Mouse (Mus musculus) liver, postnatal 0 days (tissue): ENCODE results near the gene Med16. TPM values are rescaled to one million over a fixed set of nuclear protein-coding genes. Genes with fewer than 3 reads are reported as not detected.

Source experiments
- ATAC-seq: fragments of 200-750 bp; cut with Nextera tagmentation; 2 replicates; pipeline ENCODE4 v1.8.0; 2017; ENCODE audit warnings: mild to moderate bottlenecking, moderate library complexity
- DNase-seq: peaks from one replicate; pipeline ENCODE4 v3.0.0-alpha.2; 2016
- H3K27ac ChIP-seq: fragments of 300-500 bp; sonication (generic); 2 replicates; pipeline ENCODE4 v1.5.1; 2014; ENCODE audit warnings: antibody characterized with exemption, moderate library complexity, mild to moderate bottlenecking, low read depth
- H3K27me3 ChIP-seq: fragments of 300-500 bp; sonication (generic); 2 replicates; pipeline ENCODE4 v1.6.1; 2014; ENCODE audit warnings: low read length, control low read depth, mixed read lengths; ENCODE audit not compliant: insufficient read depth
- H3K36me3 ChIP-seq: fragments of 300-500 bp; sonication (generic); replicated peaks from 2 replicates; pipeline ENCODE4 v1.6.1; 2014; ENCODE audit warnings: mild to moderate bottlenecking, control low read depth, low read length, moderate library complexity, mixed read lengths; ENCODE audit not compliant: insufficient read depth
- H3K4me1 ChIP-seq: fragments of 300-500 bp; sonication (generic); 2 replicates; pipeline ENCODE4 v1.6.1; 2014; ENCODE audit warnings: antibody characterized with exemption, mild to moderate bottlenecking, control low read depth; ENCODE audit not compliant: insufficient read depth
- H3K4me2 ChIP-seq: fragments of 300-500 bp; sonication (generic); 2 replicates; pipeline ENCODE4 v1.6.1; 2014; ENCODE audit warnings: low read depth, mild to moderate bottlenecking, low read length, moderate library complexity, mixed read lengths
- H3K4me3 ChIP-seq: fragments of 300-500 bp; sonication (generic); 2 replicates; pipeline ENCODE4 v1.5.1; 2014; ENCODE audit warnings: low read depth, low read length
- H3K9ac ChIP-seq: fragments of 300-500 bp; sonication (generic); replicated peaks from 2 replicates; pipeline ENCODE4 v1.6.1; 2014; ENCODE audit warnings: mild to moderate bottlenecking, moderate library complexity
- H3K9me3 ChIP-seq: fragments of 300-500 bp; sonication (generic); 2 replicates; pipeline ENCODE4 v1.6.1; 2016; ENCODE audit warnings: mild to moderate bottlenecking, control low read depth, low read length, mixed read lengths
- CTCF ChIP-seq: sonication (generic); IDR thresholded peaks from 2 replicates; pipeline ENCODE4 v1.5.1; 2016; ENCODE audit warnings: antibody characterized with exemption, low read depth
- EP300 ChIP-seq: IDR thresholded peaks from 2 replicates; pipeline ENCODE4 v1.6.1; 2016; ENCODE audit warnings: antibody characterized with exemption, low read depth, mild to moderate bottlenecking
- WGBS: fragments of 180-500 bp; shearing (Covaris S2); extraction: QIAGEN DNeasy Blood & Tissue Kit; methylation state at CpG from one replicate; pipeline ENCODE4 v1.1.7; 2014; ENCODE audit not compliant: insufficient replicate concordance; 5-methylcytosine and 5-hydroxymethylcytosine counted together
- polyA plus RNA-seq: library from polyadenylated mRNA; unstranded; fragments of >200 nt; fragmentation: Nextera tagmentation; extraction: Ambion mirVana; gene quantifications from 2 replicates; pipeline ENCODE4 v1.2.1, GENCODE M21; 2015

Med16 gene
- polyA plus RNA-seq, 1 experiment from 2014 or later: 14.3 TPM

DNA sequence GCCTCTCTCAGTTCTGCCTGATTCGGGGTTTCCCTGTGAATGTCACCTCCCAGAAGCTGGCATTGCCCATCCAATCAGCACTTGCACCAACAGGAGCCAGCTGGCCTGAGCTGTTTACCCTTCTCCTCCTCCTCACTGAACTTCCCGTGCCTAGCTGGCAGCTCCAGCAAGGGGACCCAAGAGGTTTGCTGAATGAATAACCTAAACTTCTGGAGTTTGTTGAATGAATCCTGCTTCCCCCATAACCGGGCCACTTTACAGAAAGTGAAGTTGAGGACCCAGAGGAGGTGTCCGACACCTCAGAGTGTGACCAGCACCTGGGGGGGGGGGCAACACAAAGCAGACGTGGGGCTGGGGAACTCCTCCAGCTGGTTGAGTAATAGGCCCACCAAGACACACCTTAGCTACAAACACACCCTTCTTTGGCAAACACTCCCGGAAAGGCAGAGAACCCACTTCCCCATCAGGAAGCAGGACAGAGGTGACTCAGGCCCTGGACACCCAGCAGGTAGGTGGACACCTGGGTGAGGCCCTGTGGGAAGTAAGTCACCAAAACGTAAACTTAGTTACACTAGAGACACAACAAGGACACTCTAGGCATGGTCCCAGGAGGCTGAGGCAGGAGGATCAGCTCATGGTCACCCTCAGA is 6.3 kb upstream of the Med16 start:
- H3K36me3 ChIP-seq: peaks cover 12% of the 10 kb centered on the region
- H3K4me2 ChIP-seq: peak overlapping the region; percentile 98
- 33% methylated on average over 7 of the region's 7 CpGs for WGBS
- peak; percentile 14 for ATAC-seq
- peaks cover 48% of the 10 kb centered on the region for H3K4me1 ChIP-seq
- H3K27me3 ChIP-seq: peaks cover 27% of the 10 kb centered on the region
- H3K27ac ChIP-seq: peak overlapping the region; percentile 78
- no peaks in the 10 kb centered on the region for H3K9me3 ChIP-seq
- TF ChIP-seq EP300 (no peak), CTCF (no peak)
- H3K9ac ChIP-seq: peak overlapping the region; percentile 19; the same call in 1 of the 2 replicates
- peak overlapping the region; percentile 77 for H3K4me3 ChIP-seq
- DNase-seq: no peak

- peak; percentile 71 for ATAC-seq
- peak overlapping the region; percentile 78 for H3K27ac ChIP-seq
- H3K9ac ChIP-seq: peak overlapping the region; percentile 19
- WGBS: 45% methylated on average over 11 of the region's 11 CpGs
- peaks cover 20% of the 10 kb centered on the region for H3K27me3 ChIP-seq
- peak; percentile 68 for TF ChIP-seq EP300
- no peak for TF ChIP-seq CTCF
- peak overlapping the region; percentile 77 for H3K4me3 ChIP-seq
- H3K36me3 ChIP-seq: peaks cover 12% of the 10 kb centered on the region
- H3K4me2 ChIP-seq: peak overlapping the region; percentile 98
- peaks cover 53% of the 10 kb centered on the region for H3K4me1 ChIP-seq
- no peaks in the 10 kb centered on the region for H3K9me3 ChIP-seq
- DNase-seq: no peak
Observed at GRCm38 (mm10) chr10:79914131-79914947, 5.6 kb upstream of the Med16 start.

GRCm38 (mm10) chr10:79912412-79912811 is 3.7 kb upstream of the Med16 start:
- H3K27ac ChIP-seq: no peak overlapping the region
- no peak overlapping the region for H3K9ac ChIP-seq
- DNase-seq (no peak), ATAC-seq (no peak)
- H3K27me3 ChIP-seq: peaks cover under 1% of the 10 kb centered on the region; the same call in 1 of the 2 replicates
- peaks cover 12% of the 10 kb centered on the region for H3K36me3 ChIP-seq
- H3K4me3 ChIP-seq: no peak overlapping the region
- 77% methylated on average over 20 of the region's 20 CpGs for WGBS
- no peak for TF ChIP-seq EP300
- TF ChIP-seq CTCF: no peak
- no peaks in the 10 kb centered on the region for H3K9me3 ChIP-seq
- no peak overlapping the region for H3K4me2 ChIP-seq
- peaks cover 52% of the 10 kb centered on the region for H3K4me1 ChIP-seq

DNA sequence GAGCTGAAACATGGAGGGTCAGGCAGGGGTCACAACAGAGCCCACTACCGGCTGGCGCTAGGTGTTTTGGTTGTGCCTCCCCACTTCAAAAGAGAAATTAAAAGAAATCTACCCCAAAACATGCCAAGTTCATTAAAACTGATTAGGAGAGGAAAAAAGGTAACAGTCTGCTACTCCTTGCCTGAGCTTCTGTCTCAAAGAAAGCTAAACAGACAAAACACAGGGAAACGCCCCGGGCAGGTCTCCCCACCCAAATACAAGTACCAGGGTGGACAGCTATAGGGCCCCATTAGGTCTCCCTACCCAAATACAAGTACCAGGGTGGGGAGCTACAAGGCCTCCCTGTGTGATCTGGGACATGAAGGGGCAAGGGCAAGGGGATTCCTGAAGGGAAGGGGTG is 1.8 kb upstream of the Med16 start, which contains the start of gene Gm26602:
TSS of gene Gm26602 (plus strand) at position 301 of the 400 bp plus-strand sequence.
- Histone ChIP-seq H3K9ac (no peak within 1 kb of the TSS), H3K36me3 (peaks cover 19% of the 10 kb centered on the region), H3K27ac (peak within 1 kb of the TSS; percentile 97; the same call in 1 of the 2 replicates), H3K4me2 (no peak within 1 kb of the TSS), H3K27me3 (no peaks in the 10 kb centered on the region), H3K9me3 (no peaks in the 10 kb centered on the region), H3K4me3 (no peak within 1 kb of the TSS), H3K4me1 (peaks cover 38% of the 10 kb centered on the region)
- no peak for DNase-seq
- ATAC-seq: no peak
- no peak for TF ChIP-seq CTCF
- no peak for TF ChIP-seq EP300
- WGBS: 96% methylated on average over 4 of the region's 4 CpGs

GRCm38 (mm10) chr10:79909092-79909922 is 584 bp upstream of the Med16 start:
- TF ChIP-seq CTCF: no peak
- TF ChIP-seq EP300: peak; percentile 56; the same call in 1 of the 2 replicates
- 24% methylated on average over 14 of the region's 14 CpGs for WGBS
- DNase-seq (no peak), ATAC-seq (peak; percentile 52)
- Histone ChIP-seq H3K4me2 (peak overlapping the region; percentile 74), H3K4me3 (peak overlapping the region; percentile 84), H3K4me1 (peaks cover 26% of the 10 kb centered on the region), H3K9me3 (no peaks in the 10 kb centered on the region), H3K36me3 (peaks cover 29% of the 10 kb centered on the region), H3K27me3 (no peaks in the 10 kb centered on the region), H3K9ac (peak overlapping the region; percentile 90), H3K27ac (peak overlapping the region; percentile 97)
